Mouse (Mus musculus) small intestine, adult 2 months (tissue): ENCODE measurements around the gene Fer. TPM values are rescaled to one million over a fixed set of nuclear protein-coding genes. Genes with fewer than 3 reads are reported as not detected.

Experiments used
- H3K27ac ChIP-seq: fragments of 200-500 bp; 2 replicates; pipeline ENCODE4 v1.5.1; 2012; ENCODE audit warnings: low read depth, low read length, control low read depth, inconsistent platforms; ENCODE audit not compliant: insufficient read depth
- H3K27me3 ChIP-seq: fragments of 200-500 bp; 2 replicates; pipeline ENCODE4 v1.6.1; 2012; ENCODE audit warnings: mild to moderate bottlenecking, moderate library complexity, low read length, inconsistent platforms; ENCODE audit not compliant: control insufficient read depth, insufficient read depth
- H3K36me3 ChIP-seq: fragments of 200-500 bp; 2 replicates; pipeline ENCODE4 v1.6.1; 2012; ENCODE audit warnings: mild to moderate bottlenecking, low read length, control low read depth, inconsistent platforms; ENCODE audit not compliant: control insufficient read depth, insufficient read depth
- H3K4me1 ChIP-seq: fragments of 200-500 bp; 2 replicates; pipeline ENCODE4 v1.6.1; 2012; ENCODE audit warnings: low read length, inconsistent platforms, mixed read lengths; ENCODE audit not compliant: control insufficient read depth, insufficient read depth, insufficient read length
- H3K4me3 ChIP-seq: fragments of 200-500 bp; 2 replicates; pipeline ENCODE4 v1.5.1; 2012; ENCODE audit warnings: low read depth, mild to moderate bottlenecking, control low read depth, inconsistent platforms, low read length, moderate library complexity
- CTCF ChIP-seq: fragments of 200-500 bp; IDR thresholded peaks from 2 replicates; pipeline ENCODE4 v1.5.1; 2012; ENCODE audit warnings: low read depth, mild to moderate bottlenecking, control low read depth, inconsistent platforms, low read length, moderate library complexity, mixed read lengths; ENCODE audit not compliant: insufficient replicate concordance, insufficient read length; ENCODE audit errors: extremely low read depth
- POLR2A ChIP-seq: fragments of 200-500 bp; IDR thresholded peaks from 2 replicates; pipeline ENCODE4 v1.6.1; 2012; ENCODE audit warnings: low read depth, mild to moderate bottlenecking, control low read depth, inconsistent platforms, low read length, moderate library complexity
- WGBS: fragments of 180-500 bp; shearing (Covaris S2); methylation state at CpG from one replicate; pipeline ENCODE4 v1.1.7; 2018; 5-methylcytosine and 5-hydroxymethylcytosine counted together
- polyA plus RNA-seq: library from polyadenylated mRNA; depleted of rRNA; stranded (reverse); fragments of >200 nt; gene quantifications from 2 replicates; pipeline ENCODE4 v1.2.3, GENCODE M21; 2012

Gene Fer
- polyA plus RNA-seq, 1 experiment: 0.63 TPM

GRCm38 (mm10) chr17:64122556-64122955 is 259.7 kb downstream of the Fer start:
- TF ChIP-seq POLR2A (no peak), CTCF (no peak)
- WGBS: 96% methylated on average over 11 of the region's 11 CpGs
- Histone ChIP-seq H3K4me3 (no peak overlapping the region), H3K36me3 (no peaks in the 10 kb centered on the region), H3K27me3 (no peaks in the 10 kb centered on the region), H3K27ac (no peak overlapping the region), H3K4me1 (no peaks in the 10 kb centered on the region)

DNA sequence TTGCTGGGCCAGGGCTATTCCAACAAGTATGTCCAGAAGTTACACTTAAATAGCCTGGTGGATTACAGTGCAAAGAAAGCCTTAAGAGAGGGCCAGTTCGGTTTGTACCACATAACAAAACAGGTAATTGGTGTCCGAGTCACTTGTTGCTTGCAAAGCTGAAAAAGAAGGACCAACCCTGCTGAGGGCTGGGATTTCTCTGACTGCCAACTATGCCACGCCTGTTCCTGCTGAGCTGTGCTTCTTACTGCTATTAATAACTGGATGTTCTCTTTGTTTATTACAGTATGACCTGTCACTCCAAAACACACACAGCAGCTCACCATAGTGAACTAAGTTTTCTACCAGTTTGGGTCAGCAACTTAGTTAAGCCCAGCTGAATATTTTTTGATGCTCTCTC is 260.9 kb downstream of the Fer start:
- Histone ChIP-seq H3K36me3 (no peaks in the 10 kb centered on the region), H3K4me1 (no peaks in the 10 kb centered on the region), H3K27ac (no peak overlapping the region), H3K4me3 (no peak overlapping the region), H3K27me3 (no peaks in the 10 kb centered on the region)
- TF ChIP-seq CTCF (no peak), POLR2A (no peak)
- WGBS: 44% methylated on average over 3 of the region's 3 CpGs

- no peak for TF ChIP-seq POLR2A
- no peak for TF ChIP-seq CTCF
- H3K27ac ChIP-seq: no peak overlapping the region
- WGBS: 82% methylated on average over 5 of the region's 5 CpGs
Observed at GRCm38 (mm10) chr17:64126904-64127303, 264.0 kb downstream of the Fer start.

DNA sequence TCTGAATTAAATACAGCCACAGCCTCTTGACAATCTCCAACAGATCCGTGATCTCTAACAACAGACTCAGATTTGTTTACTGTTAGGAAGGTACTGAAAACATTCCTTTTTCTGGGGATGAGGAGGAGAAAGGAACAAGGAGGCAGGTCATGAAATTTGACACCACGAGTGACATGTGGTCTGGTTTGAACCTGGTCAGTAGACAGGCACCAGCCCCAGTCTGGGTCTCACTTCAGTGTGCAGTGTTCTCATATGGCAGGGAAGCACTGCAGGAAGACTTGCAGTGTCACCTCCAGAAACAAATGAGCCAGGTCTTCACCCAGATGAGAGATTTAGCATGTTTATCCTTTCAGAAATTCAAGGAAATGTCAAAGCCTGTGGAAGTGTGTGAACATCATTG is 266.9 kb downstream of the Fer start:
- Histone ChIP-seq H3K4me1 (no peaks in the 10 kb centered on the region), H3K36me3 (no peaks in the 10 kb centered on the region; the same call in 1 of the 2 replicates), H3K27me3 (no peaks in the 10 kb centered on the region), H3K4me3 (no peak overlapping the region), H3K27ac (no peak overlapping the region)
- no peak for TF ChIP-seq CTCF
- TF ChIP-seq POLR2A: no peak
- WGBS: 67% methylated on average over 2 of the region's 2 CpGs

More at GRCm38 (mm10) chr17:64126904-64127303, 264.0 kb downstream of the Fer start:
- Histone ChIP-seq H3K4me3 (no peak overlapping the region), H3K4me1 (no peaks in the 10 kb centered on the region), H3K36me3 (no peaks in the 10 kb centered on the region), H3K27me3 (no peaks in the 10 kb centered on the region)

DNA sequence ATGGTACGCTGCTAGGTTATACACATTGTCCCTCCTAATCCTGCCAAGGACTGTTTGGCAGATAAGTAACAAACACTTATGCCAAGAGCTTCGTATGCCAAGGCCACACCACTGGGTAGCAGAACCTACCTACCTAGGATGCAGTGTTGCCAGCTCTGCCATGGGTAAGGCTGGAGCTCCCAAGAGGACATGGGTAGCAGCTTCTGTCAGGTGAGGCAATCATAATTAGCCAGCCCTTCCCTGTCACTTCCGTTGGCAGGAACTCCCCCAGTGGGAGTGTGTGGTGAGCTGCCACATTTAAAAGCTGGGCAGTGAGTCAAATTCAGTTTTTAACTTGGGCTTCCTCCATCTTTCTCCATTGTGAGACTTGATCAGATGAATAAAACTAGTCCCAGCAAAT is 267.5 kb downstream of the Fer start:
- H3K4me1 ChIP-seq: no peaks in the 10 kb centered on the region
- TF ChIP-seq CTCF (no peak), POLR2A (no peak)
- H3K36me3 ChIP-seq: no peaks in the 10 kb centered on the region; the same call in 1 of the 2 replicates
- WGBS: 52% methylated on average over 3 of the region's 3 CpGs
- H3K27me3 ChIP-seq: no peaks in the 10 kb centered on the region
- H3K4me3 ChIP-seq: no peak overlapping the region
- no peak overlapping the region for H3K27ac ChIP-seq

DNA sequence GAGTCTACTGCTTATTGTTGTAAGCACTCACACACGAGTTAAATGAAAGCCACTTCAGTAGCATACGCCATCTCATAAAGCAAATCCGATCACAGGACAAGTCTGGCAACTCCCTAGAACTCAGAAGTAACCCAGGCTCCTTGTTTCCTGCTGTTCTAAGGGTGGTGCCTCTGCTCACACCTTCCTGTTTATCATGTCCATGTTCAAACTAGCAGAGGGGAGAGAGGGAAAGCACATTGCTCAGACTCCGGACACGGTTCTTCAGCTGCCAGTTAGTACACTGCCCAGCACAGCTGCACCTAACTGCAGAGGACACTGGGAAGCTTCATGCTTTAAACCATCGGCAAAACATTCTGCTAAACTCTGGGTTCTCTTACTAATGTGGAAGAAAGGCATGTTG is 269.3 kb downstream of the Fer start:
- no peak overlapping the region for H3K27ac ChIP-seq
- H3K4me1 ChIP-seq: no peaks in the 10 kb centered on the region
- no peaks in the 10 kb centered on the region; the same call in 1 of the 2 replicates for H3K36me3 ChIP-seq
- H3K4me3 ChIP-seq: no peak overlapping the region
- 70% methylated on average over 6 of the region's 6 CpGs for WGBS
- H3K27me3 ChIP-seq: no peaks in the 10 kb centered on the region
- TF ChIP-seq POLR2A: no peak

- H3K27ac ChIP-seq: no peak overlapping the region
- no peak overlapping the region for H3K4me3 ChIP-seq
- H3K4me1 ChIP-seq: no peaks in the 10 kb centered on the region
- no peak for TF ChIP-seq POLR2A
- TF ChIP-seq CTCF: no peak
- peaks cover 8% of the 10 kb centered on the region for H3K36me3 ChIP-seq
- 29% methylated on average over 8 of the region's 8 CpGs for WGBS
- no peaks in the 10 kb centered on the region for H3K27me3 ChIP-seq
Observed at GRCm38 (mm10) chr17:64135941-64136650, 273.2 kb downstream of the Fer start.
